Mouse (Mus musculus): Measurements from ENCODE around the gene B3gnt7. TPM values are rescaled to one million over a fixed set of nuclear protein-coding genes. Genes with fewer than 3 reads are reported as not detected.

Gene B3gnt7
- total RNA-seq, 1 experiment, result 103 TPM

DNA sequence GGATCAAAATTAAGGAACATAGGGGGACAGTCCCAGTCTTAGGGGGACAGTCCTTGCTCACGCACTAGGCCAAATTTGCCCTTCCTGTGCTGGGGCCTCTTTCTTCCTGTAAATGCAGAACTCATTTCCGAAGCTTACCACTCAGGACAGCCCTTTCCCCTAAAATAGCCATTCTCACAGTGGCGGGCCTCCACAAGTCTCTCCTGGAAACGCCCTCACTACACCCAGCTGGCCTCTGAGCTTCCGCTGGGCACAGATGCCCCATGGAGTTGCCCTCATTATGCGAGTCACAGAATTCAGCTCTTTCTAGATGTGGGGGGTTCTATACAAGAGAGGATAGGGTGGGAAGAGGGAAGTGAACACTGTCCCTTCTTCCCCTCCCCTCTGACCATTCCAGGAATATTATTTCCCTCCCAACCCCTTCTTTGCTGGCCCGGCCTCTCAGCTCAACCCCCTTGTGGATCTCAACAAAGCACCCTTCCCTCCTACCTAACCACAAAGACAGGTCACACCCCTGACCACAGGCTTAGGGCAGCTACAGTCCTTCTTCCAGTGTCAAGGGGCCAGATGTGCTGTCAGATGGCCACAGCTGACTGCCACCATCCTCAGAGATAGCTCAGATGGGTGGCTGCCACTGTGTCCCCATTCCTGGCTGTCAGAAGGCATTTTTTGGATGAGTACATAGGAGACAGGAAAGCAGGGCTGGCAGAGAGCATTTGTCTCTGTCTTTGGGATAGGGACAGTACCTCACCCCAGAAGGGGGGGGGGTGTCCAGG lies 38.9 kb upstream of the B3gnt7 start:
- no peaks in the 10 kb centered on the region for H3K36me3 ChIP-seq (ENCODE audit: control insufficient read depth, insufficient read depth, low read length, poor library complexity, severe bottlenecking)
- DNase-seq (ENCODE audit: low read depth, low spot score), result no peak
- TF ChIP-seq MAFK (IDR thresholded peaks at IDR 0.05; ENCODE audit: insufficient read depth, low read depth, low read length) (no peak), CHD2 (IDR thresholded peaks at IDR 0.05; ENCODE audit: low read depth, low read length) (no peak), ZC3H11A (IDR thresholded peaks at IDR 0.05; ENCODE audit: borderline replicate concordance, low read depth, low read length) (no peak), HCFC1 (IDR thresholded peaks at IDR 0.05; ENCODE audit: borderline replicate concordance, insufficient read depth, low read length) (no peak), ZNF384 (IDR thresholded peaks at IDR 0.05; ENCODE audit: low read depth, low read length) (no peak)
- in situ Hi-C loops (cut with MboI; ENCODE audit: low sequenced_read_pairs in 2 of 2, unreplicated experiment in 2 of 2), result no loop called here
- no peaks in the 10 kb centered on the region for H3K4me1 ChIP-seq (ENCODE audit: control insufficient read depth in 2 of 2, insufficient read depth in 2 of 2, low read length in 2 of 2, poor library complexity in 1 of 2)
- no peak overlapping the region for H3K9ac ChIP-seq (ENCODE audit: insufficient read depth, low read depth, low read length, poor library complexity, severe bottlenecking)
- H3K4me3 ChIP-seq (ENCODE audit: insufficient read depth in 1 of 2, low read depth in 1 of 2, low read length in 2 of 2, poor library complexity in 1 of 2, severe bottlenecking in 1 of 2), result no peak overlapping the region
- no peak overlapping the region for H3K27ac ChIP-seq (ENCODE audit: insufficient read depth, low read depth, low read length, poor library complexity, severe bottlenecking)
- no peaks in the 10 kb centered on the region for H3K9me3 ChIP-seq (ENCODE audit: control insufficient read depth, insufficient read depth, low read depth, low read length)

DNA sequence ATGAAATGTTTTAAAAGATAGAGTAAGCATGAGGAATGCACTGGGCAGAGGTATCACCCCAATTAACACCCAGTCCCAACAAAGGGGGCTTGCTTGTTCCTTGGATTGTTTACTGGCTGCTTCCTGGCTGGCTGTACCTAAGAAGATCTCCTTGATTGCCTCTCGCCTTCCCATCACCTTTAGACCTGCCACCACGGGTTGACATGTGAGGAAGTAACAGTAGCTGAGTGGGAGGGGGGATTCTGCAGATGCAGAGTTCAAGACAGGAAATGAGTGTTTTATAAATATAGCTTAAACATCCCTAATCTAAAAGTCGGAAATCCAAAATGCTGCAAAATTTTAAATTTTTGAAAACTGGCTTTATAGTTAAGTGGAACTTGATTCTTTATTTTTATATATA lies 37.6 kb upstream of the B3gnt7 start:
- Histone ChIP-seq H3K4me1 (ENCODE audit: control insufficient read depth in 2 of 2, insufficient read depth in 2 of 2, low read length in 2 of 2, poor library complexity in 1 of 2) (peaks cover 4 to 6% of the 10 kb centered on the region in 2 experiments; a peak in 2 of 4 replicates), H3K9me3 (ENCODE audit: control insufficient read depth, insufficient read depth, low read depth, low read length) (no peaks in the 10 kb centered on the region), H3K36me3 (ENCODE audit: control insufficient read depth, insufficient read depth, low read length, poor library complexity, severe bottlenecking) (no peaks in the 10 kb centered on the region), H3K4me3 (ENCODE audit: insufficient read depth in 1 of 2, low read depth in 1 of 2, low read length in 2 of 2, poor library complexity in 1 of 2, severe bottlenecking in 1 of 2) (no peak overlapping the region), H3K9ac (ENCODE audit: insufficient read depth, low read depth, low read length, poor library complexity, severe bottlenecking) (no peak overlapping the region), H3K27ac (ENCODE audit: insufficient read depth, low read depth, low read length, poor library complexity, severe bottlenecking) (no peak overlapping the region)
- DNase-seq (ENCODE audit: low read depth, low spot score), result no peak
- in situ Hi-C loops (cut with MboI; ENCODE audit: low sequenced_read_pairs in 2 of 2, unreplicated experiment in 2 of 2), result no loop called here
- TF ChIP-seq ZNF384 (IDR thresholded peaks at IDR 0.05; ENCODE audit: low read depth, low read length), result no peak
- TF ChIP-seq MAFK (IDR thresholded peaks at IDR 0.05; ENCODE audit: insufficient read depth, low read depth, low read length), result no peak
- no peak for TF ChIP-seq HCFC1 (IDR thresholded peaks at IDR 0.05; ENCODE audit: borderline replicate concordance, insufficient read depth, low read length)
- TF ChIP-seq ZC3H11A (IDR thresholded peaks at IDR 0.05; ENCODE audit: borderline replicate concordance, low read depth, low read length), result no peak
- no peak for TF ChIP-seq CHD2 (IDR thresholded peaks at IDR 0.05; ENCODE audit: low read depth, low read length)

DNA sequence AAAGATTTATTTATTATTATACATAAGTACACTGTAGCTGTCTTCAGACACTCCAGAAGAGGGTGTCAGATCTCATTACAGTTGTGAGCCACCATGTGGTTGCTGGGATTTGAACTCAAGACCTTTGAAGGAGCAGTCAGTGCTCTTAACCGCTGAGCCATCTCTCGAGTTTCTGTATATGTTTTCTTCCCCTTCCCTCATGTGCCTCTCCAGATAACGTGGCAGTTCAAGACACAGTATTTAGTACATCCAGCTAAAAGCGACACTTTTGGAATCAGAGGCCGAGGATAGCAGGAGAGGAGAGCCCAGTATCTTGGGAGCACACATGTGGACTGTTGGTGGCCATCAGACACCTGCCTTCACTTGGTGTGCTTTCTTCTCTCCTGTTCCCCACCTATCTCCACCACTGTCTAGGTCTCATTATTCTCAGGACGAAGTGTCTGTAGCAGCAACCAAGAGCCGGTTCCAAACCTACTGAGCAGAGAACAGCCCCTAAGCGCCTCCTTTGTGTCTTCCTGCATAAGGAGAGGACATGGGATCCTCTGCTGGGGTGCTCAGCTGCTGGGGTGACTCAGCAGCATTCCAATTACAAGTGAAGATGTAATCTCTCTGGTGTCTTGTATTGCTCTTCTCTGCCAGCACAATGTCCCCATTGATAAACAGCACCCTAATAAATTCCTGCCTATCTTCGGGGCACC lies 34.0 kb upstream of the B3gnt7 start:
- no peak for DNase-seq (ENCODE audit: low read depth, low spot score)
- TF ChIP-seq ZNF384 (IDR thresholded peaks at IDR 0.05; ENCODE audit: low read depth, low read length), result no peak
- no peak for TF ChIP-seq MAFK (IDR thresholded peaks at IDR 0.05; ENCODE audit: insufficient read depth, low read depth, low read length)
- no peak for TF ChIP-seq CHD2 (IDR thresholded peaks at IDR 0.05; ENCODE audit: low read depth, low read length)
- no peak for TF ChIP-seq HCFC1 (IDR thresholded peaks at IDR 0.05; ENCODE audit: borderline replicate concordance, insufficient read depth, low read length)
- TF ChIP-seq ZC3H11A (IDR thresholded peaks at IDR 0.05; ENCODE audit: borderline replicate concordance, low read depth, low read length), result no peak
- Histone ChIP-seq H3K4me1 (ENCODE audit: control insufficient read depth in 2 of 2, insufficient read depth in 2 of 2, low read length in 2 of 2, poor library complexity in 1 of 2) (peaks cover 4 to 6% of the 10 kb centered on the region in 2 experiments; a peak in 2 of 4 replicates), H3K36me3 (ENCODE audit: control insufficient read depth, insufficient read depth, low read length, poor library complexity, severe bottlenecking) (no peaks in the 10 kb centered on the region), H3K9me3 (ENCODE audit: control insufficient read depth, insufficient read depth, low read depth, low read length) (no peaks in the 10 kb centered on the region), H3K27ac (ENCODE audit: insufficient read depth, low read depth, low read length, poor library complexity, severe bottlenecking) (no peak overlapping the region), H3K4me3 (ENCODE audit: insufficient read depth in 1 of 2, low read depth in 1 of 2, low read length in 2 of 2, poor library complexity in 1 of 2, severe bottlenecking in 1 of 2) (no peak overlapping the region), H3K9ac (ENCODE audit: insufficient read depth, low read depth, low read length, poor library complexity, severe bottlenecking) (no peak overlapping the region)
- in situ Hi-C loops (cut with MboI; ENCODE audit: low sequenced_read_pairs in 2 of 2, unreplicated experiment in 2 of 2), result no loop called here

DNA sequence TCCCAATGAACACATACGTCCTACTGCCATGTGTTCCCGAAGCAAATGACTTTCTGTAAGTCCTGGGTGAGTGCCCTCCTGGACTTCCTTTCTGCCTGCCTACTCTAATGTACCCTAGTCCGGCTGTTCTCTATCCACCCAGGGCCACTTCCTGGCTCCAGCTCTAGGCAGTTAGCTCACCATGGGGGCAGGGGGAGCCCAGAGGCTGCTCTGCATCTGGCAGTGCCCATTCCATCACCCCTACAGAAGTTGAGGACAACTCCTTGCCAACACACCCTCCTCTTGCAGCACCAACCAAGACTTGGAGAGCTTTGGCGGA lies 33.5 kb upstream of the B3gnt7 start:
- no peak for TF ChIP-seq ZC3H11A (IDR thresholded peaks at IDR 0.05; ENCODE audit: borderline replicate concordance, low read depth, low read length)
- Histone ChIP-seq H3K27ac (ENCODE audit: insufficient read depth, low read depth, low read length, poor library complexity, severe bottlenecking) (no peak overlapping the region), H3K4me3 (ENCODE audit: insufficient read depth in 1 of 2, low read depth in 1 of 2, low read length in 2 of 2, poor library complexity in 1 of 2, severe bottlenecking in 1 of 2) (no peak overlapping the region), H3K9me3 (ENCODE audit: control insufficient read depth, insufficient read depth, low read depth, low read length) (no peaks in the 10 kb centered on the region), H3K4me1 (ENCODE audit: control insufficient read depth in 2 of 2, insufficient read depth in 2 of 2, low read length in 2 of 2, poor library complexity in 1 of 2) (peaks cover 4 to 6% of the 10 kb centered on the region in 2 experiments; a peak in 2 of 4 replicates), H3K36me3 (ENCODE audit: control insufficient read depth, insufficient read depth, low read length, poor library complexity, severe bottlenecking) (no peaks in the 10 kb centered on the region), H3K9ac (ENCODE audit: insufficient read depth, low read depth, low read length, poor library complexity, severe bottlenecking) (no peak overlapping the region)
- DNase-seq (ENCODE audit: low read depth, low spot score), result no peak
- in situ Hi-C loops (cut with MboI; ENCODE audit: low sequenced_read_pairs in 2 of 2, unreplicated experiment in 2 of 2), result no loop called here

Measured in ES-E14 (cell line).